Mouse (Mus musculus): Measurements from ENCODE around the gene Kiz.

Gene Kiz

DNA sequence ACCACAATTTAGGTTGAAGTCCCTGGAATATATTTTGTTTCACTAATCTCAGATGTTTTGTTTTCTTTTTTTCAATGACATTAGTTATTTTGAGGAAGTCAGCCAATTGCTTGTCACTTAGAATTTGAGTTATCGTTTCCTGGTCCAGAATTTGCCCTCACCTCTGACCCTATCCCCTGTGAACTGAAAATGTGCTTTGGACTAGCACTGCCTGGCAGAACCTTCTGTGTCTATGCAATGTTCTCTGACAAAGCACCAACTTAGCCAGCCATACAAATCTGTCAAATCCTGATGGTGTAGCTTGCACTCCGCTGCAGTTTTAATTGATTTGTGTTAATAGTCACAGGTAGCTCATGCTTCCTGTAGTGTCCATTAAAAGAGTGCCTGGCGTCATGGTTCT is 10.1 kb downstream of the Kiz start:
- CTCF ChIA-PET: no interaction called here

DNA sequence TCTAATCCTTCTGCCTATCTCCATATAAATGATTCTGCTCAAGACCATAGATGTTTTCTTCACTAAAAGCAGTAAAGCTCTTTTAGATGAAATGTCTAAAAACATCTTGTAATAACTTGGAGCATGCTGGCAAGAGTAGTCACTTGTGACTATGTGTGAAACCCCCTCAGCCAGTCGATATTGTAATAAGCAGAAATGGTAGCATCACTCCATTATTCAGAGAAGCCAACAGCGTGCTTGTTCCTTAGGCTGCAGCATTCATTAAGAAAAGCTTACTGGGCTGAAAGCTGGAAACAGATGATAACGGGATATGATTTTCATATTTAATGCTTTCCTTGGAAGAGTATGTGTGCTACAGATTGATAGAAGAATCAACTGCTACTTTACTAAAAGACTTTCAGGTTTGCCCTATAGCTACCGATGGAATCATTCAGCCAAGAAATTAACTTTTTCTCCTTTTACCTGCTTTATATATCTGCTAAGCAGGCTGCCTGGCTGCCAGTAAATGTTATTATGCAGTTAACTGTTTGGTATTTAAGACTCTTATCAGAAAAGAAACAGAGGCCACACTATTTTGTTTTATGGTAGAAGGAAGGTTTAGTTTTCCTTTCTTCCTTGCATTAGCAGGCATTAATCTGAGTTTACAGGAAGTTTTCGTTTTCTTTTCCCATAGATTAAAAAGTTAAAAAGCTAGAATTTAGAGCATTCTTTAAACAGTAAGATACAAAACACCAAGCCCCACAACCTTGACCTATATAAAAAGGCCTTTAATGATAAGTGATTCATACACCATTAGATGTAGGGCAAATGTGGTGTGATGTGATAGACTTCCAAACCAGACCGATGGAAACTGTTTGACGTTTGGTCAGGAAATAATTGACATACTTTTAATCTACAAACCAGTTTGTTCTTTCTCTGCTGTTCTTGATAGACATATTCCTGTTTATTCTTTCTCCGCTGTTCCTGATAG is 15.9 kb downstream of the Kiz start:
- CTCF ChIA-PET: no interaction called here

DNA sequence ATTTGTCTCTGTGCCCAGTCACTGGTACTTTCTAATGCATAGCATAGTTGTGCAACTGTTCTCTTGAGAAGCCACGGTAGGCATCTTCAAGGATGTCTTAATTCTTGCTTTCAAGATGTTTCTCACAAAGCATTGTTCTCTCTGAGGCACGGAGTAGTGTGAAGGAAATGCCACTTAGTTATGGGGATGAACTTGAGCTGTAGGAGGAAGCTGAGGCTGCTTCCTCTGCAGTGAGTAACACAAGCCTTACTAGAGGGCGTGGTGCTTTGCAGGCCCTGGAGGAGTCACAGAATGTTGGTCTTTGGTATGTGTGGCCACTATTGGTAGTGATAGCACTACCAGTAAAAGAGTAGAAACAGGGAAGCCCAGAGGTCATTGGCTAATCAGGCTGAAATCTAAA is 17.0 kb downstream of the Kiz start:
- CTCF ChIA-PET: no interaction called here

DNA sequence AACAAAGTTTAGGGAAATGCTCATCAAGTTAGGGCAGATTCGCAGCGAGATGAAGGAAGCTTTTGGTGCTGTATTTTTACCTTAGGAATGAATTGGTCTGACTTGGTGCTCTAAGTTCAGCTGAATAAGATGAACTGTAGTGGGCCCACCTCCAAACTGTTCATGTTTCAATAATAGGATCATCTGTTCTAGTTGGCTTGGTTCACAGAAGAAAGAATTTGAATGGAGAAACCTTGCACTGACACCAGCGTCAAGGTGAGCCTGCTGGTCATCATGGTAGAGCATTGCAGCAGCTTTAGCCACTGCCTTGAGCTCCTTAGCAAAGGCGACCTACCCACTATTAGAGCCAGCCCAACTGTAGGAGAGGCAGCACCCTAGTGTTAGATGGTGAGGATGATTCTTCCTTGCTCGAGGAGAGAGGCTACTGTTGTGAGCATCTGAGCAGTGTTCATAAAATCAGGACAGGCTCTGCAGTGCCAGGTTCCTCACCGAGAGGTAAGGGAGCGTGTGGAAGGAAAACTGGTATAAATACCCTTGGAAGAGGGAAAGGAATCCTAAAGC is 18.3 kb downstream of the Kiz start:
- CTCF ChIA-PET: interaction anchor here (0.7 kb wide), 1 partner anchor 1316 kb away, joined by 7 read pairs; no protein-coding TSS in a partner anchor

DNA sequence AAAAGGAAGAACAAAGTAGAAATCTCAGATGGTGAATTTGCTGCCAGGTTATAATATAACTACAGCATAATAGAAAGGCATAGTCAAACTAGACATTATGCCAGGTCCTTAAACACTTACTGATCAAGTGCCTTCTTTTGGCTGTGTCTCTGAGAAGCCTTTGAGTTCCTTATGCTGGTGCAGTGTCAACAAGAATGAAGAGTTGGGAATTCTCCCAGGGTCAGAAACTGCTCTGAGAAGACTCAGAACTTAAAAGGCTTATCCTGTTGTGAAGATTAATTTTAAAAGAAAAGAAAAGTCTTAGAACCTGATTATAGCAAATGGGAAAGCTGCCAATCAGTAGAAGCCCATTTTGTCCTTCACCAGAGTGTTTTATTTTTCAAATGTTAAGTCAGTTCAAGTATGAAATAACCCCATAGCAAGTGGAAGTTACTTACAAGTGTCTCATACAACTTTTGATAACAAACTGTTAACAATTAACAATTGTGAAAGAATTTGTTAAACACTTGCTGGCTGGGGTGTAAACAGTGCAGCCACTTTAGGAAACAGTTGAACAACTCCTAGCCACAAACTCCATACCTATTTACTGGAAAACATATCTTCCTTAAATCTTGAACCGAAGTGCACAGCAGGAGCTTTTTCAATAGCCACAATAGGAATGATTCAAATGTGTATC is 21.9 kb downstream of the Kiz start:
- CTCF ChIA-PET: no interaction called here

DNA sequence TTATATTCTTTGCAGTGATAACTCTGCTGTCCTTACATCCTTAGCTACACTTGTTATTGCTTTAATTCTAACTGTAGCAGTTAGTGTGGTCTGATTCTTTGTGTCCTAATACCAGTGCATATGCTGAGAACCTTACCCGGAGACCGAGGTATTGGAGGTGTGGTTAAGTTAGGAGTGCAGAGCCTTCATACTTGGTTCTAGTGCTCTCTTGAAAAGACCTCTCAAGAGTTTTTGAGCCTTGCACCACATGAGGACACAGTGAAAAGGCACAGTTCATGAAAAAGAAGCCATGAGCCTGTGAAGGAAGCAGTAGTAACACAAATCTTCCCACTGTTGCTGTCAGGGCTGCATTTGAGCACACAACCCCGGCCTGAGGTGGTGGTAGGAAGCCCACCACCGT is 26.0 kb downstream of the Kiz start:
- CTCF ChIA-PET: interaction anchor here (0.6 kb wide), 1 partner anchor 28 kb away, joined by 3 read pairs; no protein-coding TSS in a partner anchor

DNA sequence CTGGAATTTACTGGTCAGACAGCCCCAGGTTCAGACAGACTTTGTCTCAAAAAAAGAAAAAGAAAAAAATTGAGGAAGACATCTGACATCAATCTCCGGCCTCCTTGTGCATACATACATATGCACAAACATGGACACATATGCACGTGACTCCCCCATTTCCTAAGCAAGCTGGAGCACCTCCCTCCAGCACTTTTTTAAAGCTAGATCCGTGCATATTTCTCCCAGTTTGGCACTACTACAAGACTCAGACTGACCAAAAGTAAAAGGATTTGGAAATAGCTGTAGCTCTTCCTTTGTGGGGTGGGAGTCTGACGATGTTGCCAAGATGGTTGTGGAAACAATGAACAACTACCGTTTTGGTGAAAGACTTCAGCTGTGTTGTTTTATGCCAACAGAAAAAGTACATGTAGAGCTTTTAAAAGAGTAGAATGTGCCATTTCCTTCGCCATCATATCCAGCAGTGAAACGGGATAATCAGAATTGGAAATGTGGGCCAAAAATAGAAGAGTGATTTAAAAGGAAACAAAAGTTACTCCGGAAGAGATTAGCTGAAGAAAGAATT is 28.7 kb downstream of the Kiz start:
- CTCF ChIA-PET: no interaction called here

DNA sequence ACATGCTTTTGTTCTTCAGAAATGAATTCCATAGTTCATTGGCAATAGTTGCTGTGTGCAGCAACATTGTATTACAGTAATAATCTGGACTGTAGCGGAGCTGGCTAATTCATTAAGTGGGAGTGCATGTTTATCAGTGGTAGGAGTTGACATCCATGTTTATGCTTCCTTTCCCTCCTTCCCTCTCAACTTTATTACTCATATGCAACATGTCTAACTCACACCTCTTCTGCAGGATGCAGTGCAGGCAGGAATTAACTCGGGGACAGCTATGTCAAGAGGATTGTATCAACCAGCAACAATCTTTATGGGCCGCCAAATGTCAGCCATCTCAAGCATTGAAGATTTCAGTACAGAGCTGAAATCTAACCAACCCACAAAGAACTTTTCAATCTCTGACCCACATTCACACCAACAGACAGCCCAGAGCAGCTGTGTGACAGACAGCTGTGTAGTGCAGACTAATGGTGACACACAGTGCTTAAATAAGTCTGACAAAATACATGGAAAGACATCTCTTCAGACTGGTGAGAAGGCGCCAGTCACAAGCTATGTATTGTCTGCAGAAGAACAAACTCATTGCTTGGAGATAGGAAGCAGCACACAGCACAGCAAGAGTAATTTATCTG is 33.2 kb downstream of the Kiz start:
- CTCF ChIA-PET: no interaction called here

DNA sequence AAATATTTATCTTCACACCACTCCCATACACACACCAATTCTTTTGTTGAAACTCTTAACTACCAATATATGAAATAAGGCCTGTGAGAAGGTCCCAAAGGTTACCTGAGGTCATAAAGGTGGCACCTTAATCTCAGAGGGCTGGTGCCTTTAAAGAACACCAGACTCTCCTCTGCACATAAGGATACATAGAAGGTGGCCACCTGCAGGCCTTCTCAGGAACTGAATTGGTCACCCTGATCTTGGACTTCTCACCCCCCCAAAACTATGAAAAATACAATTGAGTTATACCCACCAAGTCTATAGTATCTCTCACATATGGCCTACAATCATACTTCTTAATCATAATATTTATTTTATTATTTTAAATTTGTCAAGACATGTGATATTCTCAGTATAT is 43.3 kb downstream of the Kiz start:
- CTCF ChIA-PET: no interaction called here

DNA sequence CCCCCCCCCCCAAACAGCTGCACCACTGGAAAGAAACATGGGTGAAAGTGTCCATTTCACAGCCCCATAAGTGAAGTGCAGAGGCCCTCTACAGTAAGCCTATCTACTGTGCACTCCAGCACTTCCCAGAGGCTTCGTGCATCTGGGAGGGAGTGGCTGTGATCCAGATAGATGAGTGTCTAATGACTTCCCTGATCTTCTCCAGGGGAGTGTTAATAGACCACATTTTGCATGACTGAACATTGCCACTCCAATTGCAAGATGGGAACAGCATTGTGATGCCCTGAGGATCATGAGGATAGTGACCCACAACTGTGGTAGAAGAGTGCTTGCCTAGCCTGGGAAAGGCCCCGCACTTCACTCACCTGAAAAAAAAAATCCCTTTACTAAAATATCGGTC is 60.4 kb downstream of the Kiz start:
- CTCF ChIA-PET: no interaction called here

DNA sequence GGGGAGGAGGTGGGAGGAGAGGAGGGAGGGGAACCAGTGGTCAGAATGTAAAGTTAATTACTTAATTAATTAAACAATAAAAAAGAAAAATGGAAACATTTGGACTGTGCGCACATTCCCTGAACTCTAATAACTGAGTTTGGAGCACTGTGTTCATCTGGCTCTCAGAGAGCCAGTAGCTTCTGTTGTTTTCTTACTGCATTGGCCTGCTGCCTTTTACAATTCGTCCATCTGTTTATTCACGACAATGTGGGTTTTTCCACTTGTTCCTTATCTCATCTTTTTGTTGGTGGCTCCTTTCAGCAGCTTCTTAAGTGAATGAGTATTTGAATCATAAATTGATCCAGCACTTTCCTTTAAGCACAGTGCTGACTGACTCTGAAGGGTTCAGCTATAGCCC is 62.1 kb downstream of the Kiz start:
- CTCF ChIA-PET: no interaction called here

DNA sequence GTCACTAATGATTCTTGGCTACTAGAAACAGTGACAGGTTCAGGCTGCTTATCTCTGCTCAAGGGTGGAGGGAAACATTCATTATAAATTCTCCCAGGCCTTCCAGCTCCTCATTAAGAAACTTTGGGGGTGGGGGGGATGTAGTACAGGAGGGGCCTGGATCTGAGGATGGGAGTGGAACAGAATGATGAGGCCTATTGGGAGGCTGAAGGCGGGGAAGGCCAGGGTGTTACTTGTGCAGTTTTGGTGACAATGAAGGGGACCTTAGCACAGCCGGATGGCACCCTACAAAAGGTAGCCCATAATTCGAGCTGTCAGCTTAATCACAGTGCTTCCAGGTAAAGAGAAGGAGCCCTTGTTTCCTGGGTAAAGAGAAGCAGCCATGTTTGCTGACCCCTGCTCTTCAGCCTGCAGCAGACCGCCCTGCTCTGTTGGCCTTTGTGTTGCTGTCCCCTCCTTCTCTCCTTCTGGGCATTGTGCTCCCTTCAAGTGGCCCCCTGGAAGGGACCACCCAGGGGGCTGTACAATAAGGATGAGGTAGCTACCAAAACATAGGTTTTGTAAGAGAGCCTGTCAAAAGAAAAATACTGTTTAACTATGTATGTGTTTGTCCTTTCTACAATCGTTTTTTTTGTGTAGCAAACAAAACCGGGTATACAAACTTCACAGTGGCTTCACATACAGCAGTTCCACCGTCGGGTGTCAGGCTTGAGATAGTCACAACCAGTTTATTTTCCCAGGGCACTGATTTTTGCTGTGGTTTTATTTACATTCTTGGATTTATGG is 64.9 kb downstream of the Kiz start:
- CTCF ChIA-PET: no interaction called here

DNA sequence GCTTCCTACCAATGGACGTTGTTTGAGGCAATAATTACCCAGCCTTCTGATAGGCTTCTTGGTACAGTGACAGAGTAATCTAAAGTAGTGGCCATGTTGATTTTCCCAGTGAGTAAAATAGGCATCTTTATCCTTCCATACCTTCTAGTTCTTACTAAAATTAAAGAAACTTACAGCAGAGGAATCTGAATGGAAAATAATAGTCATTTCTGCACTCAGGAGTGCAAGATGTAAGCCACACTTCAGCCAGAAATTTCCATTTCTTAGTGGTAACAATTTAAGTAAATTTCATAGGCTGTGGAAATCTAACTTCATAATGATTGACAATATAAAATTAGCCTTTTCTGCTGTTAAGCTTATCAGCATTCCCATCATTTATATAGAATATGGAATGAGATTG is 69.6 kb downstream of the Kiz start:
- CTCF ChIA-PET: no interaction called here

DNA sequence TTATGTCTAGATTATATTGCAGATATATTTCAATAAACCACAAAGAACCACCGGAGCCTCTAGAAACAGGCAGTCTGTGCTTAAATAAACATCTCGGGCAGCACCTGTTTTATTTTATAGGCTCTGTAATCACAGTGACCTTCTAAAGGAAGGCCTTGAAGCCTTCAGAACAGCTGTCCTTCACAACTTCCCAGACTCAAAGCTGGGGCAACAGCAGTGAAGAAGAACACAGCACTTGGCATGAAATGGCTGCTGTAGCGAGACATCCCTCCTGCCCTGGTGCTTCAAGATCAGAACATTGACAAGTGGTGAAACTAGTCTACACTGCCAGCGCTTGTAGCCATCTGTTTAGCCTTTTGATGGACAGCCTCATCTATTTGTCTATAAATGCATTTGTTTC is 70.2 kb downstream of the Kiz start:
- CTCF ChIA-PET: no interaction called here

DNA sequence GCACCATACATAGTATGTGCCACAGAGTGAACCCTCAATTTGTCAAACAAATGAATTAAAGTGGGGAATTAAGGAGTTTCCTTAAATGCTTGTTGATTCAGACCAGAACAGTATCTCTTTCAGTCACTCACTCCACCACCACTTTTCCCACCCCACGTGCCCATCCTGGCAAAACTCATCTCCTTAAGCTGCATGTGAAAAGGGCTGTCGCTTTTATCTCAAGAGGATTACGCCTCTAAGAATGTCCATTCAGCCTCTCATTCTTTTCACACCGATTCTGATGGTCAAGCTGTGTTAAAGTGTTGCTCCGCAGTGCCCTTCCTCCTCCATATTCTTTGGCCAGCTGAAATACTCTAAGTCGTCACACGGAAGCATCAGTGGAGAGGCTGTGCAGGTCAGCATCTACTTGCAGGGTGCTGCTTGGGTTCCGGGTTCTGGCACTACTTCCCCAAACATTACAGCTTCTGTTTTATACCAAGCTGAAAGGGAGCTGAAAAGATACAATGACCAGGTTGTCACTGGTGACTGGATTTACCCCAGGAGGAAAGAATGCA is 92.6 kb downstream of the Kiz start:
- CTCF ChIA-PET: no interaction called here

DNA sequence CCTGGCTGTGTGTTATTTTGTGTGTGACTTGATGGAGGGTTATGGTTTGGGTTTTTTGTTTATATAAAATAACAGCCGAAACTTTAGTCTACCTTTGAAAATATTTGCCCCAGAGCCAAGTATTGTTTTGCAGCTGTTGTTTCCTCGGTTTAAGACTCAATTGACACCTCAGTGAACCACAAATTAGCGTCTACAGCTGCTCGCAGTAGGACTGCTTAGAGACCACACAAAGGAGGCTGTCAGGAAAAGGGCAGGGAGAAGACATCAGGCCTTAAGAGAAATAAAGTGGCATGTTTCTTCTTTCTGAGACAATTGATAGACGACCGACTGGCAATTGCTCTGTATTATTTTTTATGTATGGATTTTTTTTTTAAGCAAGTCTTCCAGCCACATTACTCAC is 100.7 kb downstream of the Kiz start:
- CTCF ChIA-PET: no interaction called here

DNA sequence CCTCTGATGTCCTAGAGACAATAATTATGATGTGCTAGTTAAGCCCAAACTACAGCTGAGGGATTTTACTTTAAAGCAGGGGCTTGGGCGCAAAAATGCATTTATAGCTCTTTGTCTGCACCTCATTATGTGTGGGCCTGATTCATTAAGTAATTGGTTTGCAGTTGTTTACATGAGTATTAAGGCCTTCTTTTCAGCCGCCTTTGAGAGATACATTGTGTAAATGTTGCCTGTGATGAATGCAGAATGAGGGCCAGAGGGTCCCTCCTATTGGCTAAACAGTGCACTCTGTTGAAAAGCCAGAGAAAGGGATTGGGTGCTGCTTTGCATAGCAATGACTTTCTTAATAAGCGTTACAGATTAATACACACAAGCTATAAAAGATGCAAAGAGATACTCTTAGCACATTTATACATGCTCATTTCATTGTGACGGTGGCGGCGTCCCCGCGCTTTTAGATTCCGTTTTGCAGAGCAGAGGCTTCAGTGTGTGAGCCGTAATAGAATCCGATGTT is 102.8 kb downstream of the Kiz start:
- CTCF ChIA-PET: interaction anchor here (0.6 to 1.3 kb wide), 2 partner anchors 173 to 337 kb away, joined by 3 read pairs; no protein-coding TSS in a partner anchor

DNA sequence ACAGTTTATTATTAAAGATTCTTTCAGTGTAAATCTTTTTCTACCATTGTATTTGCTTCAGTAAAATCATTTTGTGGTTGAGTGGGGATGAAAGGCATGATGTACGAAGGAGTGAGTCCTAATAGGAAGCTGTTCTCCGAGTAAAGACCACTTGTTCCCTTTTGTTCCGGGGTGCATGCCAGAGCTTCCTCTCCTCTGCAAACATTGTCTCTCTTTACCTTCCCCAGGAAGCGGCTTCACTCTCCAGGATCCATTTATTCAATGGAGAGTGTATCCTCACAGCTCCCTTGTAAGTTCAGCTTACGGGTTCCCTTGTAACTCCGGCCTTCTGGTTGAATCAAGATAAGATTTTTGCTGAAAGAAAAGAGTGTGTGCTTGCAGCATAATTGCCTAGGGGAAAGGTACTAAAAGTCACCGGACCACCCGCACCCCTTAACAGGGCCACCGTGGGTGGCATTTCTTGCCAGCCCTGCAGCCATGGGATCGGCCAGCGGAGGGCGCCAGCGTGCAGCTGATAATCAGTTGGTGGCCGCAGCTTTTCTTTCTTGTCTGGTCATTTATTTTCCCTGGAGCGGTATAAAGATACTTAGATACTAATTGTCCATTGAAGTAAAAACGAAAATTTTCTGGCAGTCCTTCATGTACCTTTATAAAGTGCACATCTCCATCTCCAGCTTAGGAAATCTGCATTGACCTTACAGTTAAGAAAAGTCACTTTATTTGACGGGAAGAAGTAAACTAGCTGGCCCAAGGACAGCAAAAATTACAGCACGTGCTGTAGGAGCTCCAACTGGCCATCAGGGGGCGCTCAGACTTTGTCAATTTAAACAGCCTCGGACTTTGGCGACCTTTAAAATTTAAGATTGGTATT is 103.5 kb downstream of the Kiz start:
- CTCF ChIA-PET: interaction anchor here (0.5 to 1.6 kb wide), 6 partner anchors 50 to 337 kb away, joined by 3 to 4 read pairs (median 3); no protein-coding TSS in a partner anchor

DNA sequence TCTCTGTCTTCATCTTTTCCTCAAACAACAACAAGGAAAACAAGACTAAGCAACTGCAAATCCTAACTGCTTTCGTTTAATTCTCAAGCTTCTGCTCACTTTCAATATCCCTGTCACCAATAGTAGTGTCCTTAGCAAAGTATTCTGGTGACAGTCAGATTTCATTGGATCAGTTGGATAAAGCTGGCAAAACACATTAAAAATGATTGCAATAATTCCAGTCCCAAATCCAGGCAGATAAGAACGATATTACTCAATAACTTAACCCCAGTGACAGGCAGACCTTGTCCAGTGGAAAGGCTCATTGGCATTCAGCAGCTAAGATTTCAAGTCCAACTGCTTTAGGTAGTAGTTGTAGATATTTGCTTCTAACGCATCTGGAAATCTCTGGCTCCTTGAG is 119.4 kb downstream of the Kiz start:
- CTCF ChIA-PET: no interaction called here
